Mouse (Mus musculus): ENCODE data around the gene Fbxo34. TPM values are rescaled to one million over a fixed set of nuclear protein-coding genes. Genes with fewer than 3 reads are reported as not detected.

Gene Fbxo34
- polyA plus RNA-seq, 1 experiment from 2014 or later = 23.0 TPM

- ATAC-seq (no peak), DNase-seq (ENCODE audit: low read depth, low spot score) (no peak)
- TF ChIP-seq CTCF (IDR thresholded peaks at IDR 0.05) = no peak
- ChIA-PET CTCF (no interaction called here), POLR2A (no interaction called here)
- in situ Hi-C loops (cut with MboI; ENCODE audit: low pct_unique_long_range_greater_than_20kb) = no loop called here
- H3K27me3 ChIP-seq = no peaks in the 10 kb centered on the region
Measured at GRCm38 (mm10) chr14:47438947-47439346, 11.3 kb upstream of the Fbxo34 start.

DNA sequence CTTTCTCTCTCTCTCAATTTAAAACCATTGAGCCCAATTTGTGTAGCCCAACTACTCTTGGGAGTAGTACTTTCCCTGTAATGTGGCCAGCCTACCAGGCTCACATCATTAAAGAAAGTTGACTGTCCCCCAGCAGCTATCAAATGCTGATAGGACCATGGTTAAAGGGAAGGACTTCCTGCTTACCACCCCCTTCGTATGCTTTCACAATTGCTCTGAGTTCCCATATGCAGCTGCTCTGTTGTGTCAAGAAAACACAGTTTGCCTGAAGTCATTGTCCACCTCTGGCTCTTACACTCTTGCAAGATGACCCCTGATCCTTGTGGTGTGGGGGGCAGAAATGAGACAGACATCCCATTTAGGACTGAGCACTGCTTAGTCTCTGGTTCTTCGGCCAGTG lies 5.3 kb upstream of the Fbxo34 start:
- POLR2A ChIA-PET = no interaction called here
- TF ChIP-seq CTCF (IDR thresholded peaks at IDR 0.05) = no peak
- peaks cover 12% of the 10 kb centered on the region for H3K27me3 ChIP-seq
- CTCF ChIA-PET = no interaction called here
- DNase-seq (ENCODE audit: low read depth, low spot score) (no peak), ATAC-seq (no peak)
- in situ Hi-C loops (cut with MboI; ENCODE audit: low pct_unique_long_range_greater_than_20kb) = no loop called here

- DNase-seq (ENCODE audit: low read depth, low spot score) = no peak
- ATAC-seq = no peak
- CTCF ChIA-PET = no interaction called here
Measured at GRCm38 (mm10) chr14:47445331-47446095, 4.7 kb upstream of the Fbxo34 start.

DNA sequence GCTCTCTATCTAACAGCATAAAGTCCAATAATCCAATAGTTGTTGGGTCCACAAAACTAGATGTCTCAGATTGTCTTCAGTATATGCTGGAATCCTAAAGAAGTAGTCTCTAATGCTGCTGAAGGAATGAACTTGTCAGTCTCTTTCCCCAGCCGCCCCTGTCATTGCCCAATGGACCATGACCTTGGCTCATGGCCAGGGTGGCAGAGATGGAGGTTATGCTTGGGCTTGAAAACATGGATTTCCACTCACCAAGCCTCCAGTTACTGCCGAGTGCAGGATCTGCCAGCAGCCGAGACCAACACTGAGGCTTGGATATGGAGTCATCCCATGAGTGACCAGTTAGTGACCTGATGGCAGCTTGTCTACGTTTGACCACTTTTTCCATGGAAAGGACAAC lies 9.3 kb downstream of the Fbxo34 start:
- peaks cover 9% of the 10 kb centered on the region for H3K27me3 ChIP-seq
- no peak for ATAC-seq
- ChIA-PET POLR2A (no interaction called here), CTCF (no interaction called here)
- DNase-seq (ENCODE audit: low read depth, low spot score) = no peak
- no peak for TF ChIP-seq CTCF (IDR thresholded peaks at IDR 0.05)
- in situ Hi-C loops (cut with MboI; ENCODE audit: low pct_unique_long_range_greater_than_20kb) = no loop called here

More at GRCm38 (mm10) chr14:47445331-47446095, 4.7 kb upstream of the Fbxo34 start:
- TF ChIP-seq CTCF (IDR thresholded peaks at IDR 0.05) = no peak
- in situ Hi-C loops (cut with MboI; ENCODE audit: low pct_unique_long_range_greater_than_20kb) = no loop called here
- peaks cover 12% of the 10 kb centered on the region for H3K27me3 ChIP-seq
- POLR2A ChIA-PET = no interaction called here

DNA sequence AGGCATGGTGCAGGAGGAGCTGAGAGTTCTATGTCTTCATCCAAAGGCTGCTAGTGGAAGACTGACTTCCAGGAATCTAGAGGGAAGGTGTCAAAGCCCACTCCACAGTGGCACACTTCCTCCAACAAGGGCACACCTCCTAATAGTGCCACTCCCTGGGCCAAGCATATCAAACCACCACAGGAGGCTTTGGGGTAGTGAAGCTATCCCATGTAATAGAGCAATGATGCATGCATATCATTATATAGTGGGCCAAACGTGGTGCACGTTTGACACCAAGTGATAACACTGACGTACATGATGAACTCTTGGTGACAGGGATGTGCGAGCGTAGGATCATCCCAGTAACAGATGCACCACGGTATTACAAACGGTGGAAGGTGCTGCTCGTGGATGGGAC lies 11.8 kb downstream of the Fbxo34 start:
- no peak for TF ChIP-seq CTCF (IDR thresholded peaks at IDR 0.05)
- ChIA-PET POLR2A (no interaction called here), CTCF (interaction anchor here (2.2 kb wide), 1 partner anchor 10 kb away, joined by 5 read pairs; no protein-coding TSS in a partner anchor)
- no peak for ATAC-seq
- H3K27me3 ChIP-seq = peaks cover 19% of the 10 kb centered on the region
- no peak for DNase-seq (ENCODE audit: low read depth, low spot score)
- in situ Hi-C loops (cut with MboI; ENCODE audit: low pct_unique_long_range_greater_than_20kb) = no loop called here

- peaks cover 20% of the 10 kb centered on the region for H3K27me3 ChIP-seq
- no peak for DNase-seq (ENCODE audit: low read depth, low spot score)
- in situ Hi-C loops (cut with MboI; ENCODE audit: low pct_unique_long_range_greater_than_20kb) = no loop called here
- no peak for ATAC-seq
- ChIA-PET CTCF (interaction anchor here (2.2 kb wide), 1 partner anchor 10 kb away, joined by 5 read pairs; no protein-coding TSS in a partner anchor), POLR2A (no interaction called here)
- TF ChIP-seq CTCF (IDR thresholded peaks at IDR 0.05) = no peak
Measured at GRCm38 (mm10) chr14:47462453-47462852, 12.2 kb downstream of the Fbxo34 start.

GRCm38 (mm10) chr14:47462877-47463460 lies 12.7 kb downstream of the Fbxo34 start:
- ChIA-PET CTCF (interaction anchor here (2.2 kb wide), 1 partner anchor 9 kb away, joined by 5 read pairs; no protein-coding TSS in a partner anchor), POLR2A (no interaction called here)
- peaks cover 20% of the 10 kb centered on the region for H3K27me3 ChIP-seq
- DNase-seq (ENCODE audit: low read depth, low spot score) = no peak
- in situ Hi-C loops (cut with MboI; ENCODE audit: low pct_unique_long_range_greater_than_20kb) = no loop called here
- TF ChIP-seq CTCF (IDR thresholded peaks at IDR 0.05) = no peak
- no peak for ATAC-seq

DNA sequence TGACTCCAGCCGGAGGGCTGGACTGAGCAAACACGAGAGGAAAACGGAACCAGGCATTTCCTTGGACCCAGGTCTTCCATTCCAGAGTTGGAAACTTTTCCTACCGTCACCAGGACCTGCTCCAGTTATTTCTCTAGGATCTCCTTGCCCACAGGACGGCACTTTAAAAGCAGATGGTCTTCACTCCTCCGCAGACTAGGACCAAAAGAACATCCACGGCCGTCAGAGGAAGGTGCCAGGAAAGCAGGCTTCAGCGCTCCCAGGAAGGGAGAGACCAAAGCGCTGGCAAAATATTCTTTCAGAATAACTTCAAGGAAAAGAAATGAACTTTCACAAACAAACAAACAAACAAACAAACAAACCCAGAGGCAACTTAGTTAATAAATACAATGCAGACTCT lies 14.2 kb downstream of the Fbxo34 start:
- in situ Hi-C loops (cut with MboI; ENCODE audit: low pct_unique_long_range_greater_than_20kb) = no loop called here
- TF ChIP-seq CTCF (IDR thresholded peaks at IDR 0.05) = no peak
- no peak for ATAC-seq
- H3K27me3 ChIP-seq = peaks cover 20% of the 10 kb centered on the region
- CTCF ChIA-PET = interaction anchor here (1.1 kb wide), 1 partner anchor 65 kb away, joined by 3 read pairs; no protein-coding TSS in a partner anchor
- POLR2A ChIA-PET = no interaction called here
- DNase-seq (ENCODE audit: low read depth, low spot score) = no peak

DNA sequence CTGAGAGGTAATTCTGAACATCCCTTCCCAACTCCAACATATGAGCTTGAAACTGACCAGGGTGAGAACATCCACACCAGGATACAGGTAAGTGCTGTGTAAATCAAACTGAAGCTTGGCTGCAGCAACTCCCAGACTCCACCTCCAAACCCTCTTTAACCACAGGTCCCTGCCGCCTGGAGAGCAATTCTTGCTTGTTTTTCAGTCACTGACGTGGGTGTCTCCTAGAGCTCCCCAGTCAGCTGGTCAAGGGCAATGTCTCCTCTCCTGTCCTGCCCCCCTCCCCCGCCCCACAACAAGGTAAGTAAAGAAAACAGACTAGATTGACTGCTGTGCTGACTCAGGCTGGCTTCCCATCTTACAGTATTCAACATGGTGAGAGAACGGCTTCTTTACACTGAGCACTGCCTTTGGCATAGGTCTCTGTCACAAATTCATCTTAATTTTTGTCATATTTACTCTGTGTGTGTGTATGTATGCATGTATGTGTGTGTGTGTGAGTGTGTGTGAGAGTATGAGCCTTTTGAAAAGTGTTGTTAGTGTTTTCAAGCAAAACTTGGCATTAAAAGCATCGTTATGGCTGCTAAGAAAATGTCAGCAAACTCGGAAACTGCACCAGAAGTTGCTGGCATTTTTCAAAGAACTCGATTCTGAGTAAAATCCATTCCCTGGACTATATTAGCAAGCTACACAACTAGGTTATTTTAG lies 15.4 kb downstream of the Fbxo34 start:
- DNase-seq (ENCODE audit: low read depth, low spot score) (no peak), ATAC-seq (no peak)
- POLR2A ChIA-PET = no interaction called here
- CTCF ChIA-PET = interaction anchor here (1.1 kb wide), 2 partner anchors 10 to 63 kb away, joined by 3 to 4 read pairs; no protein-coding TSS in a partner anchor
- in situ Hi-C loops (cut with MboI; ENCODE audit: low pct_unique_long_range_greater_than_20kb) = no loop called here
- no peak for TF ChIP-seq CTCF (IDR thresholded peaks at IDR 0.05)
- peaks cover 20% of the 10 kb centered on the region for H3K27me3 ChIP-seq

DNA sequence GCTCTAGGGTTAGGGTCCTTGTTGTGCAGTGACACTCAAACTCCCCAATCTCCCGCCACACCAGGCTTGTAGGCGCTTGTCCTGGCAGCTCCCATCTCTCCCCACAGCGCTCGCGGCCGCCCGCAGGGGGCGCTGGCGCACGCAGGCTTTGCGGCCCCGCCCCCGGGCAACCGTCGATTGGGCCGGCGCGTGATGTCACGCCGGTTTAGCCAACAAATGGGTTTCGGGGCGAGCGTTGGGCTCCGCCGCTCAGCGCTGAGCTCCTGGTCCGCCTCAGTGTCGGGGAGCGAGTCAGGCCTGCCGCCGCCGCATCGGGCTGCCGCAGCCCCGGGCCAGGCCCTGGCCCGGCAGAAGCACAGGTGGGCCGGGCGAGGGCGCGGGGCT lies 22.1 kb downstream of the Fbxo34 start:
- POLR2A ChIA-PET = no interaction called here
- DNase-seq (ENCODE audit: low read depth, low spot score) (peak; percentile 42), ATAC-seq (peak; percentile 94)
- CTCF ChIA-PET = interaction anchor here (0.6 to 1.9 kb wide), 16 partner anchors 10 to 66 kb away, joined by 3 to 7 read pairs (median 4); no protein-coding TSS in a partner anchor
- H3K27me3 ChIP-seq = no peaks in the 10 kb centered on the region
- peak; percentile 100 for TF ChIP-seq CTCF (IDR thresholded peaks at IDR 0.05)
- in situ Hi-C loops (cut with MboI; ENCODE audit: low pct_unique_long_range_greater_than_20kb) = loop anchor here (5.0 kb wide), 1 partner anchor 55 kb away; no protein-coding TSS in a partner anchor
